ENCODE assay signal across 12 mouse cellular contexts in genomic region chr11:70306159-70306558, GRCm38 (mm10). TPM values are rescaled to one million over a fixed set of nuclear protein-coding genes. Genes with fewer than 3 reads are reported as not detected.
DNase-seq lines count a peak whose midpoint lies in the region; TF ChIP-seq lines count a peak whose summit lies in the region.
"Had no signal": no experiment of that assay in that cellular context is flagged by ENCODE, and none has a peak within 500 bp of the region (broad histone marks: within the 10 kb centered on the region; RNA-seq: fewer than 3 reads in every experiment).

No protein-coding gene starts in this region.

- no peaks in the 10 kb centered on the region for H3K36me3 ChIP-seq in thymus, adult 2 months (ENCODE audit: control insufficient read depth, insufficient read depth, low read length)
- H3K36me3 ChIP-seq: liver, embryonic 15.5 days; neural tube, embryonic 12.5 days had no signal

- peak; percentile 35 for DNase-seq in thymus, adult 2 months
- DNase-seq in thymus, adult 18-20 months, result no peak
- peak; percentile 27 to 54 for DNase-seq in kidney, postnatal 4 days
- DNase-seq in thymus, postnatal 4 days, result peak; percentile 42
- no peak for DNase-seq in cerebellum, postnatal 36 days
- DNase-seq in yolk sac, embryonic 10.5 days (ENCODE audit: low spot score), result no peak
- DNase-seq: right cerebral cortex, postnatal 4 days had no signal

- H3K27me3 ChIP-seq in thymus, adult 2 months (ENCODE audit: control insufficient read depth, insufficient read depth, low read length), result no peaks in the 10 kb centered on the region
- H3K27me3 ChIP-seq: neural tube, embryonic 12.5 days had no signal

- H3K4me3 ChIP-seq in thymus, adult 2 months (ENCODE audit: control insufficient read depth, insufficient read depth, low read length), result no peak overlapping the region
- H3K4me3 ChIP-seq in bone marrow macrophage, adult 2 months (ENCODE audit: insufficient read depth, low read length), result peak overlapping the region; percentile 30
- H3K4me3 ChIP-seq: layer of hippocampus, adult 2 months; liver, embryonic 15.5 days; neural tube, embryonic 12.5 days had no signal

- no peak for TF ChIP-seq POLR2A in thymus, adult 2 months (IDR thresholded peaks at IDR 0.05; ENCODE audit: control insufficient read depth, extremely low read depth, insufficient read depth, low read length, poor library complexity)
- no peak for TF ChIP-seq POLR2A in bone marrow macrophage, adult 2 months (IDR thresholded peaks at IDR 0.05; ENCODE audit: borderline replicate concordance, low read depth, low read length)

- H3K4me1 ChIP-seq in thymus, adult 2 months (replicated peaks; ENCODE audit: control insufficient read depth, insufficient read depth, low read length), result peaks cover 16% of the 10 kb centered on the region
- peaks cover 13% of the 10 kb centered on the region for H3K4me1 ChIP-seq in bone marrow macrophage, adult 2 months (ENCODE audit: control insufficient read depth, insufficient read depth, low read length)
- H3K4me1 ChIP-seq: liver, embryonic 15.5 days; neural tube, embryonic 12.5 days had no signal

- H3K27ac ChIP-seq in thymus, adult 2 months (ENCODE audit: control insufficient read depth, insufficient read depth, low read length), result no peak overlapping the region
- H3K27ac ChIP-seq in bone marrow macrophage, adult 2 months (ENCODE audit: insufficient read depth, low read depth, low read length), result no peak overlapping the region
- H3K27ac ChIP-seq: layer of hippocampus, adult 2 months; liver, embryonic 15.5 days; neural tube, embryonic 12.5 days had no signal

- TF ChIP-seq CTCF in thymus, adult 2 months (IDR thresholded peaks at IDR 0.05; ENCODE audit: borderline replicate concordance, control insufficient read depth, extremely low read depth, insufficient read depth, low read length, poor library complexity), result no peak
- no peak for TF ChIP-seq CTCF in bone marrow macrophage, adult 2 months (IDR thresholded peaks at IDR 0.05; ENCODE audit: low read depth, low read length)

- 10% methylated on average over 7 of the region's 7 CpGs for WGBS in thymus, adult 2 months

RNA-seq across cellular contexts. Expression of gene Alox12e, which starts 16.3 kb away (rescaled TPM):
- 38.5 and 44.2 TPM in 2 replicates for polyA plus RNA-seq in thymus, adult 2 months (2012; rRNA removed)
- polyA plus RNA-seq in bone marrow macrophage, adult 2 months (2012; ENCODE audit: insufficient read depth, insufficient read length, missing spikeins), result not detected in 2 replicates
- polyA plus RNA-seq: heart, embryonic 14.5 days; neural tube, embryonic 12.5 days had no signal

RNA-seq across cellular contexts. Expression of gene Alox15, which starts 45.7 kb away (rescaled TPM):
- 10.3 and 14.5 TPM in 2 replicates for polyA plus RNA-seq in thymus, adult 2 months (2012; rRNA removed)
- polyA plus RNA-seq in bone marrow macrophage, adult 2 months (2012; ENCODE audit: insufficient read depth, insufficient read length, missing spikeins), result 0.46 TPM in 1 of 2 replicates, not detected in the other
- polyA plus RNA-seq: heart, embryonic 14.5 days had no signal

RNA-seq across cellular contexts. Expression of gene Alox12, which starts 51.0 kb away (rescaled TPM):
- 0.68 and 1.2 TPM in 2 replicates for polyA plus RNA-seq in thymus, adult 2 months (2012; rRNA removed)
- 0.27 TPM in 1 of 2 replicates, not detected in the other for polyA plus RNA-seq in bone marrow macrophage, adult 2 months (2012; ENCODE audit: insufficient read depth, insufficient read length, missing spikeins)

Comparison
In these comparisons a context has a peak if more than half of its experiments do, and no peak if none do; other contexts are left out.
1. DNase-seq: peak in thymus, adult 2 months (single experiment), kidney, postnatal 4 days (2 of 2) and thymus, postnatal 4 days (single experiment); none in thymus, adult 18-20 months (0 of 2), cerebellum, postnatal 36 days (0 of 2) and yolk sac, embryonic 10.5 days (single experiment).
2. RNA of gene Alox12e, which starts 16.3 kb away (polyA plus RNA-seq): 38.5 to 44.2 TPM in thymus, adult 2 months; not detected in bone marrow macrophage, adult 2 months; every median in the first group is over 10 times any median in the second.